Mouse (Mus musculus): ENCODE data around the gene Scfd2.

DNA sequence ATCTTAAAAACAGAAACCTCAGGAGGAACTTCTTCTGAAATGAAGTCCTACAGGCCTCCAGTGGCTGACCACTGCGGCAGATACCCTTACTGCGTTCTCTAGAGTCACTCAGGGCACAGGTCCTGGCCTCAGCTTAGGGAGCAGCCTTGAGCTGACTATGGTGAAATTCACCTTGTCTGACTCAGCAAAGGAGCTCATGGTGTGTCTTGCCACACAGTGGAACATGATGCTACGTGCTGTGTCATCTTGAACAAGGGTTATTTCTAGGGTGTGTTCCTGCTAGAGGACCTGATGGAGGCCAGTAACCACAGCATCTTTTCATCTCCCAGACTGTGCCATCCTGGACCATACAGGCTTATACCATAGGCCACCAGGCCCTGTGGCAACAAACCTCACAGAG, 60.7 kb downstream of the Scfd2 start:
- TF ChIP-seq CTCF (IDR thresholded peaks at IDR 0.05; ENCODE audit: low read depth, low read length): no peak
- TF ChIP-seq POLR2A (IDR thresholded peaks at IDR 0.05; ENCODE audit: borderline replicate concordance, low read depth, low read length): no peak
